Mouse (Mus musculus) heart, adult 2 months (tissue): ENCODE measurements around the gene Serpinb1a. TPM values are rescaled to one million over a fixed set of nuclear protein-coding genes. Genes with fewer than 3 reads are reported as not detected.

Source experiments
- DNase-seq, 2 experiments: peaks; one replicate each; pipeline ENCODE4 v3.0.0; 2021
- H3K27ac ChIP-seq: fragments of 200-600 bp; 2 replicates; pipeline ENCODE4 v1.8.1; 2022
- H3K27me3 ChIP-seq: fragments of 200-500 bp; 2 replicates; pipeline ENCODE4 v1.6.1; 2012; ENCODE audit warnings: mild to moderate bottlenecking, low read length, inconsistent platforms, mixed read lengths; ENCODE audit not compliant: control insufficient read depth, insufficient read depth
- H3K36me3 ChIP-seq: fragments of 200-500 bp; 2 replicates; pipeline ENCODE4 v1.6.1; 2012; ENCODE audit warnings: low read length, inconsistent platforms; ENCODE audit not compliant: control insufficient read depth, insufficient read depth
- H3K4me1 ChIP-seq: fragments of 200-500 bp; 2 replicates; pipeline ENCODE4 v1.6.1; 2011; ENCODE audit warnings: low read length; ENCODE audit not compliant: control insufficient read depth, insufficient read depth
- H3K4me3 ChIP-seq: fragments of 200-600 bp; 2 replicates; pipeline ENCODE4 v1.8.1; 2022
- H3K79me2 ChIP-seq: fragments of 200-500 bp; replicated peaks from 2 replicates; pipeline ENCODE4 v1.6.1; 2012; ENCODE audit warnings: mild to moderate bottlenecking, inconsistent platforms, low read length, moderate library complexity, mixed read lengths; ENCODE audit not compliant: control insufficient read depth, insufficient read depth
- H3K9ac ChIP-seq: fragments of 200-500 bp; 2 replicates; pipeline ENCODE4 v1.6.1; 2012; ENCODE audit warnings: low read depth, mild to moderate bottlenecking, control low read depth, inconsistent platforms, low read length, mixed read lengths
- CTCF ChIP-seq: fragments of 200-600 bp; IDR thresholded peaks from 2 replicates; pipeline ENCODE4 v1.8.1; 2022; ENCODE audit warnings: antibody characterized with exemption, mild to moderate bottlenecking, moderate library complexity
- EP300 ChIP-seq: fragments of 200-500 bp; IDR thresholded peaks from 2 replicates; pipeline ENCODE4 v1.6.1; 2011; ENCODE audit warnings: low read depth, low read length, control low read depth; ENCODE audit not compliant: insufficient read depth
- POLR2A ChIP-seq: fragments of 200-500 bp; IDR thresholded peaks from 2 replicates; pipeline ENCODE4 v1.6.1; 2011; ENCODE audit warnings: mild to moderate bottlenecking, low read depth, low read length, control low read depth; ENCODE audit not compliant: insufficient read depth
- WGBS: fragments of 180-500 bp; shearing (Covaris S2); methylation state at CpG from one replicate; pipeline ENCODE4 v1.1.7; 2018; 5-methylcytosine and 5-hydroxymethylcytosine counted together
- intact Hi-C: fragments of 180-260 bp; cut with DNase I; formaldehyde crosslinking; loops from one replicate; pipeline ENCODE4 v1.15.1; 2025
- polyA plus RNA-seq: library from polyadenylated mRNA; depleted of rRNA; stranded (reverse); fragments of >200 nt; gene quantifications from 2 replicates; pipeline ENCODE4 v1.2.3, GENCODE M21; 2012
- total RNA-seq, 2 experiments: library from RNA; stranded (reverse); gene quantifications; 2 replicates each; pipeline ENCODE4 v1.2.3; 2021

Gene Serpinb1a
- total and polyA plus RNA-seq, 3 experiments: 2.8 to 5.7 (median 4.4) TPM

DNA sequence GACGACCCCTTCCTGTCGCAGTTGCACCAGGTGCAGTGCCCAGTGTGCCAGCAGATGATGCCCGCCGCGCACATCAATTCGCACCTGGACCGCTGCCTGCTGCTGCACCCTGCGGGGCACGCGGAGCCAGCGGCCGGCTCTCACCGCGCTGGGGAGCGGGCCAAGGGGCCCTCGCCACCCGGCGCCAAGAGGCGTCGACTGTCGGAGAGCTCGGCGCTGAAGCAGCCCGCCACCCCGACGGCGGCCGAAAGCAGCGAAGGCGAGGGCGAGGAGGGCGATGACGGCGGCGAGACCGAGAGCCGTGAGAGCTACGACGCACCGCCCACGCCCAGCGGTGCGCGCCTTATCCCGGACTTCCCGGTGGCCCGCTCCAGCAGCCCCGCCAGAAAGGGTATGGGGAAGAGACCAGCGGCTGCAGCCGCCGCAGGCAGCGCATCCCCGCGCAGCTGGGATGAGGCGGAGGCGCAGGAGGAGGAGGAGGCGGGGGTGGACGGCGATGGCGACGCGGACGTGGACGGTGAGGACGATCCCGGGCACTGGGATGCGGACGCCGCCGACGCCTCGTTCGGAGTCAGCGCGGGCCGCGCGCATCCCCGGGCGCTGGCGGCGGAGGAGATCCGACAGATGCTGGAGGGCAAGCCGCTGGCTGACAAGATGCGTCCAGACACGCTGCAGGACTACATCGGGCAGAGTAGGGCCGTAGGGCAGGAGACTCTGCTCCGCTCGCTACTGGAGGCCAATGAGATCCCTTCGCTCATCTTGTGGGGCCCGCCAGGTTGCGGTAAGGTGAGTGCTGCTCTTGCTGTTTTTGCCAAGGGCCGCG lies 48.5 kb downstream of the Serpinb1a start, which contains the start of gene D930007J09Rik:
TSS of gene D930007J09Rik (minus strand) at position 591 of the 823 bp plus-strand sequence.
- Histone ChIP-seq H3K4me3 (peak within 1 kb of the TSS; percentile 99), H3K79me2 (peaks cover 2% of the 10 kb centered on the region; the same call in 1 of the 2 replicates), H3K4me1 (peaks cover 2% of the 10 kb centered on the region; the same call in 1 of the 2 replicates), H3K27me3 (no peaks in the 10 kb centered on the region), H3K36me3 (peaks cover 18% of the 10 kb centered on the region), H3K27ac (peak within 1 kb of the TSS; percentile 82), H3K9ac (peak within 1 kb of the TSS; percentile 83)
- intact Hi-C loops: loop anchor here (10.0 kb wide), 2 partner anchors 202 to 998 kb away; partner anchors contain the start of genes Foxc1 and Serpinb9
- WGBS: under 1% methylated on average over 93 of the region's 95 CpGs
- DNase-seq: peak in 1 of 2 experiments; percentile 67
- TF ChIP-seq CTCF (no peak), POLR2A (no peak), EP300 (no peak)

DNA sequence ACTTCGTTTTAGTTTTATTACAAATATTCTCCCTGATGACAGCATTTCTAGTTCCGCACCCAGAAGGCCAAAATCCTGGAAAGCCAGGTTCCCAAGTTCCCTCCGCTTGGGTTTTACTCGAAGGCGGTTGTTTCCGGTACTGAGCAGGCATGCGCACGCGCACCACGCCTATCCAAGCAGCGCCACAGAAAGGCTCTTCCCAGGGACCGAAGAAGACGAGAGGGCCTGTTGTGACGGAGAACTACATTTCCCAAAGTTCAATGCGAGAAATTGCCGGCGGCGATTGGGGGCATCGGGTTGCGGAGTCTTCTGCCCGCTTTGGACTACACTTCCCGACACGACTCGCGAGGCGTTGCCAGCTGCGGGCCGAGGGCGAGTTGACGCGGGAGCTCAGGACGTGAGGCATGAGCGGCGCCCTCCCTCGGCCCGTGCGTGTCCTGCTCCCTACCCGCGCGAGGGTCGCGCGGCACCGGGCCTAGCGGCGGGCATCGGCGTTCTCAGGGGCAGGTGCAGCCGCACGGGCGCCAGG lies 49.2 kb downstream of the Serpinb1a start, which contains the start of gene Wrnip1:
TSS of gene Wrnip1 (plus strand) at position 346 of the 529 bp plus-strand sequence.
- intact Hi-C loops: loop anchor here (10.0 kb wide), 2 partner anchors 203 to 997 kb away; partner anchors contain the start of genes Foxc1 and Serpinb9
- WGBS: under 1% methylated on average over 51 of the region's 51 CpGs
- peaks cover 2% of the 10 kb centered on the region; the same call in 1 of the 2 replicates for H3K4me1 ChIP-seq

DNA sequence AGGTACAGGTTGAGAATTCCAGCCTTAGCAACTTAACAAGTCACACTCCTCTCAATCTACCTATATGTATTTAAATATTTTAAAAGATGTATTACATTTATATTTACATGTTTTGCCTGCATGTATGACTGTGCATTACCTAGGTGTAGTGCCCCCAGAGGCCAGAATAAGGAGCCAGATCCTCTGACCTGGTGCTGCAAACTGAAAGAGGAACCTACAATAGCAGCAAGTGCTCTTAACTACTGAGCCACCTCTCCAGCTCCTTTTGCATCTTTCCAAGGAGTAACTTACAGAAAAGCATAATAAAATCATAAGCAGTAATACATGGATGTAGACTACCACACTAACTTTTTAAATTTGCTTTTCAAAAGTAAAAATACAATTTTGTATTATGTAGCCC lies 50.1 kb downstream of the Serpinb1a start:
- intact Hi-C loops: loop anchor here (10.0 kb wide), 2 partner anchors 204 to 996 kb away; partner anchors contain the start of genes Foxc1 and Serpinb9
- no peak for DNase-seq

More for the DNA sequence above, 49.2 kb downstream of the Serpinb1a start, which contains the start of gene Wrnip1:
- H3K36me3 ChIP-seq: peaks cover 18% of the 10 kb centered on the region
- TF ChIP-seq CTCF: peak; percentile 63
- TF ChIP-seq EP300: peak; percentile 54; the same call in 1 of the 2 replicates
- peak; percentile 76 for TF ChIP-seq POLR2A
- H3K27me3 ChIP-seq: no peaks in the 10 kb centered on the region
- DNase-seq: peak; percentile 90 to 98
- peak within 1 kb of the TSS; percentile 83 for H3K9ac ChIP-seq
- H3K27ac ChIP-seq: peak within 1 kb of the TSS; percentile 82
- H3K4me3 ChIP-seq: peak within 1 kb of the TSS; percentile 99
- peaks cover 2% of the 10 kb centered on the region; the same call in 1 of the 2 replicates for H3K79me2 ChIP-seq

DNA sequence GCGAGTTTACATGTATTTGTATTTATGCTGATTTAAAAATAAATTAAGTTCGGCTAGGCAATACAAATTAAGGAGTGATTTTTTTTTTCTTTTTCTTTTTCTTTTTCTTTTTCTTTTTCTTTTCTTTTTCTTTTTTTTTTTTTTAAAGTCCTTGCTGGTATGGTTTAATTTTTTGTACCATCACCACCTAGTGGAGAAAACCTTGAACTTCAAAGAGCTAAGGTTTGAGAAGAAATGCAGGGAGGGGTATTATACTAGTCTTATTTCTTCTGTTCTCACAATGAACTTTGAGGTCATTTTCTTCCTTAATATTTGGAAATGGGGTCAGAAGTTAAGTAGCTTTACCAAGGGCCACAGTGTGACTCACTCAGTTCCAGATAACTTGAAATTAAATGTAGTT lies 51.9 kb downstream of the Serpinb1a start:
- peaks cover 2% of the 10 kb centered on the region; the same call in 1 of the 2 replicates for H3K79me2 ChIP-seq
- intact Hi-C loops: loop anchor here (2.0 kb wide), 1 partner anchor 30 kb away; no protein-coding TSS in a partner anchor
- H3K27me3 ChIP-seq: no peaks in the 10 kb centered on the region
- H3K36me3 ChIP-seq: peaks cover 9% of the 10 kb centered on the region
- H3K4me1 ChIP-seq: peaks cover 2% of the 10 kb centered on the region; the same call in 1 of the 2 replicates
- no peak overlapping the region for H3K27ac ChIP-seq
- 62% methylated on average over 2 of the region's 2 CpGs for WGBS
- no peak overlapping the region for H3K9ac ChIP-seq
- no peak for TF ChIP-seq EP300
- TF ChIP-seq CTCF: peak; percentile 76
- DNase-seq: no peak
- no peak overlapping the region for H3K4me3 ChIP-seq

More for the DNA sequence above, 50.1 kb downstream of the Serpinb1a start:
- peak; percentile 41 for TF ChIP-seq CTCF
- TF ChIP-seq POLR2A: no peak
- peaks cover 15% of the 10 kb centered on the region for H3K36me3 ChIP-seq
- H3K27ac ChIP-seq: no peak overlapping the region
- H3K27me3 ChIP-seq: no peaks in the 10 kb centered on the region
- no peak overlapping the region for H3K9ac ChIP-seq
- H3K4me1 ChIP-seq: peaks cover 2% of the 10 kb centered on the region; the same call in 1 of the 2 replicates
- no peak overlapping the region for H3K4me3 ChIP-seq
- H3K79me2 ChIP-seq: peaks cover 2% of the 10 kb centered on the region; the same call in 1 of the 2 replicates

DNA sequence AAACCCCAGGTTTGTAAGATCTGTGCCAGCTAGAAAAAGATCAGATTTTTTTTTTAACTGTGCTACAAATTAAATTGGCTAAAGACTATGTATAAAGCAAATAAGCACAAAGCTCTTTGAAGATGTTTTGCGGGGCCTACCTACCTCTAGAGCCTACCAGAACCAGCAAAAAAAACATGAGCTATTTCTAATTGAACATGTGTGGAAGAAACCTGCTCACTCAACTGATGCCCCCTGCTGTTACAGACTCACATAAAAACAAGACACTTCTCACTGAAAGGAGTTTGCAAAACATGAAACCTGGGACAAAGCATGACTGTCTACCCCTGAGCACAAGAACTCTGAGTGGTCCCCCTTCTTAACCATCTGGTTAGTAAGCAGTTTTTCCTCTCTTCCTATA lies 53.9 kb downstream of the Serpinb1a start:
- intact Hi-C loops: no loop called here
- Histone ChIP-seq H3K9ac (no peak overlapping the region), H3K79me2 (no peaks in the 10 kb centered on the region), H3K36me3 (no peaks in the 10 kb centered on the region), H3K27ac (no peak overlapping the region), H3K4me1 (no peaks in the 10 kb centered on the region), H3K27me3 (no peaks in the 10 kb centered on the region), H3K4me3 (no peak overlapping the region)
- WGBS: 77% methylated on average over 1 of the region's 1 CpGs
- DNase-seq: no peak
- no peak for TF ChIP-seq EP300
- peak; percentile 52 for TF ChIP-seq CTCF

DNA sequence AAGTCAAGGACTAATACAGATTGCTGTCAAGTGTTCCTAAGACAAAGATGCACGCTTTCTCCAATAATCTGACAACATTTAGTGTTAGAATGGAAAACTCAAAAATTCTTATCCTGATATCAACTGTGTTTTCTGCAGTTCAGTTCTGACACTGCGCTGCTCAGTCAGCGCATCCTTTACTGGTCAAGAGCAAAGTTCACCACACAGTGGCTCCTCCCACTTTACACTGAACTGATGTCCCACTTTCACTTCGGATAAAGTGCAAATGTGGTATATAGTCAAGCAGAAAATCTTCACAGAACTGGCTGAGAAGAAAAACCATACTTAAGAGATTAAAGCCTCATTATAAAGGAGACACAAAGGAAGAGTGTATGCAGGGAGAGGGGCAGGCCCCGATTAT lies 55.8 kb downstream of the Serpinb1a start:
- intact Hi-C loops: no loop called here
- H3K4me3 ChIP-seq: no peak overlapping the region
- no peaks in the 10 kb centered on the region for H3K79me2 ChIP-seq
- peak overlapping the region; percentile 66 for H3K27ac ChIP-seq
- no peaks in the 10 kb centered on the region for H3K27me3 ChIP-seq
- 86% methylated on average over 5 of the region's 5 CpGs for WGBS
- H3K9ac ChIP-seq: no peak overlapping the region
- no peaks in the 10 kb centered on the region for H3K36me3 ChIP-seq
- TF ChIP-seq EP300 (no peak), POLR2A (no peak), CTCF (no peak)
- DNase-seq: no peak
- no peaks in the 10 kb centered on the region for H3K4me1 ChIP-seq
